8 mouse cellular contexts compared by ENCODE assay signal in the genomic region with DNA sequence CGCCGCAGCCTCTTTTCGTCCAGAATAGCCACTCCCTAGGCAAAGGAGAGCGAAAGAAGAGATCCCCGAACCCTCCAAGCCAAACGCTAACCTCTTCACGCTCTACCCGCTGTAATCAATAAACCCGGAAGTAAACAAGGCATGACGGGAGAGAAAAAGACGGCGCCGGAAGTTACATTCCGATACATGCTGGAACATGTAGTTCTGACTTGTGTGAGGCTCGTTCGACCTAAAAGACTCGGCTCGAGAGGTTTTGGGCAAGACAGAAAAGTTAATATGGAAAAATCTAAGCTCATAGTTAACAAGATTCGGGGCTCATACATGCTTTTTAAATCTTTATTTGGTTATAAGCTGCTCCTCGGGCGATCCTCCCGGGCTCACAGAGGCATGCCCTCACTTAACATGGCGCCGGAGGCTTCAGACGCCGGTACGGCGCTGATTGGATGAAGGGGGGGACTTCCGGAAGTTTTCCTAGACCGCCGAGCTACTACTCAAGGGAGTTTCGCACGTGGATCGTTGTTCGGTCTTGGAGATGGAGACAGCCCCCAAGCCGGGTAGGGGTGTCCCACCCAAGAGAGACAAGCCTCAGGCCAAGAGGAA. TPM values are rescaled to one million over a fixed set of nuclear protein-coding genes. Genes with fewer than 3 reads are reported as not detected.
DNase-seq lines count a peak whose midpoint lies in the region; TF ChIP-seq lines count a peak whose summit lies in the region.

A gene (minus strand): TSS at position 138 of the 600 bp plus-strand sequence.
A gene (plus strand): TSS at position 455 of the 600 bp plus-strand sequence.

- TF ChIP-seq CTCF in left cerebral cortex, adult 2 months (IDR thresholded peaks at IDR 0.05) = no peak

- intact Hi-C loops in left cerebral cortex, adult 2 months (cut with DNase I) = loop anchor here (1.0 kb wide), 2 partner anchors 11 to 15 kb away; a partner anchor contains a TSS

- WGBS in macrophage (ENCODE audit: missing documents) = 2% methylated on average over 36 of the region's 36 CpGs

- peaks cover 28% of the 10 kb centered on the region for H3K36me3 ChIP-seq in macrophage (ENCODE audit: inconsistent target)

- peak within 1 kb of the TSS; percentile 75 for H3K4me3 ChIP-seq in left cerebral cortex, adult 2 months
- peak within 1 kb of the TSS; percentile 98 for H3K4me3 ChIP-seq in macrophage (ENCODE audit: inconsistent target)

- peak within 1 kb of the TSS; percentile 88 for H3K27ac ChIP-seq in left cerebral cortex, adult 2 months
- peak within 1 kb of the TSS; percentile 86 for H3K27ac ChIP-seq in macrophage

- H3K79me2 ChIP-seq in macrophage (ENCODE audit: inconsistent target) = peaks cover 37% of the 10 kb centered on the region

- peak; percentile 85 to 97 for DNase-seq in adrenal gland, adult (ENCODE audit: inconsistent age in 2 of 2, low spot score in 1 of 2)
- DNase-seq in embryo, embryonic 10 days (ENCODE audit: low spot score) = peak; percentile 89
- peak; percentile 92 for DNase-seq in gastrocnemius, postnatal 10 days
- peak; percentile 86 for DNase-seq in hindlimb bud, embryonic 11.5 days (ENCODE audit: extremely low spot score, low read depth, low spot score)
- peak; percentile 79 to 82 for DNase-seq in left cerebral cortex, adult 2 months (ENCODE audit: extremely low spot score in 1 of 2, low spot score in 2 of 2)
- DNase-seq in right cerebral cortex, adult 18-20 months = peak; percentile 90
- peak; percentile 86 for DNase-seq in urinary bladder, postnatal 25 days (ENCODE audit: low spot score)

RNA-seq across cellular contexts. Expression of the first gene that starts in this region (rescaled TPM):
- total RNA-seq in gastrocnemius, postnatal 10 days (2021) = 10 to 100 TPM; 65.3 to 67.0 TPM
- total RNA-seq in left cerebral cortex, adult 2 months (2021) = 10 to 100 TPM; 93.0 to 97.6 TPM
- total RNA-seq in macrophage (2018; cell fraction: chromatin; rRNA removed) = 10 to 100 TPM in 11 of 26 experiments, 1 to 10 TPM in 13, not detected in 2; 1.5 to 26.8 (median 8.4) TPM
- 10 to 100 TPM; 46.7 to 86.0 (median 67.1) TPM for total RNA-seq in macrophage (2018; cell fraction: cytosol; rRNA removed)
- 10 to 100 TPM in 21 of 26 experiments, 1 to 10 TPM in 5; 4.4 to 34.3 (median 16.2) TPM for total RNA-seq in macrophage (2018; cell fraction: nucleus; rRNA removed)
- 39.8 to 92.0 TPM (median 50.8 TPM) in 3 replicates for polyA plus RNA-seq in macrophage (2018)

RNA-seq across cellular contexts. Expression of the second gene that starts in this region (rescaled TPM):
- total RNA-seq in gastrocnemius, postnatal 10 days (2021) = 10 to 100 TPM; 15.7 TPM
- 10 to 100 TPM; 14.7 to 18.4 TPM for total RNA-seq in left cerebral cortex, adult 2 months (2021)
- 10 to 100 TPM in 15 of 26 experiments, 1 to 10 TPM in 11; 2.7 to 39.0 (median 15.4) TPM for total RNA-seq in macrophage (2018; cell fraction: chromatin; rRNA removed)
- total RNA-seq in macrophage (2018; cell fraction: cytosol; rRNA removed) = 10 to 100 TPM in 21 of 26 experiments, 1 to 10 TPM in 5; 7.8 to 14.9 (median 12.4) TPM
- total RNA-seq in macrophage (2018; cell fraction: nucleus; rRNA removed) = 10 to 100 TPM in 12 of 26 experiments, 1 to 10 TPM in 14; 4.6 to 28.7 (median 9.5) TPM
- 10.9 to 27.3 TPM (median 11.8 TPM) in 3 replicates for polyA plus RNA-seq in macrophage (2018)

Comparison
In these comparisons a context has a peak if more than half of its experiments do, and no peak if none do; other contexts are left out.
1. Peak in every context shown above with its lines: DNase-seq, H3K4me3 ChIP-seq and H3K27ac ChIP-seq.